Mouse (Mus musculus): ENCODE results near the gene Nuak1. TPM values are rescaled to one million over a fixed set of nuclear protein-coding genes. Genes with fewer than 3 reads are reported as not detected.

Gene Nuak1
- polyA plus RNA-seq, 1 experiment = 0.43 TPM

GRCm38 (mm10) chr10:84414981-84415700 is 25.3 kb downstream of the Nuak1 start:
- TF ChIP-seq FLI1 (IDR thresholded peaks at IDR 0.05; ENCODE audit: low read length) = no peak
- TF ChIP-seq GATA1 (IDR thresholded peaks at IDR 0.05; ENCODE audit: borderline replicate concordance, low read length) = no peak
- Histone ChIP-seq H3K4me3 (replicated peaks) (no peak overlapping the region), H3K27me3 (replicated peaks) (peaks cover 49% of the 10 kb centered on the region), H3K4me1 (no peaks in the 10 kb centered on the region), H3K36me3 (replicated peaks; ENCODE audit: low read length) (no peaks in the 10 kb centered on the region), H3K9me3 (no peaks in the 10 kb centered on the region)

- no peak for TF ChIP-seq FLI1 (IDR thresholded peaks at IDR 0.05; ENCODE audit: low read length)
- TF ChIP-seq GATA1 (IDR thresholded peaks at IDR 0.05; ENCODE audit: borderline replicate concordance, low read length) = no peak
- no peaks in the 10 kb centered on the region for H3K4me1 ChIP-seq
- no peak overlapping the region for H3K4me3 ChIP-seq (replicated peaks)
- no peaks in the 10 kb centered on the region for H3K9me3 ChIP-seq
- no peaks in the 10 kb centered on the region for H3K36me3 ChIP-seq (replicated peaks; ENCODE audit: low read length)
- H3K27me3 ChIP-seq (replicated peaks) = peaks cover 42% of the 10 kb centered on the region
These were observed 27.1 kb downstream of the Nuak1 start for GRCm38 (mm10) chr10:84413310-84413709.

- H3K27me3 ChIP-seq (replicated peaks) = peaks cover 40% of the 10 kb centered on the region
- no peak overlapping the region for H3K4me3 ChIP-seq (replicated peaks)
- no peaks in the 10 kb centered on the region for H3K36me3 ChIP-seq (replicated peaks; ENCODE audit: low read length)
- TF ChIP-seq GATA1 (IDR thresholded peaks at IDR 0.05; ENCODE audit: borderline replicate concordance, low read length) = no peak
- TF ChIP-seq FLI1 (IDR thresholded peaks at IDR 0.05; ENCODE audit: low read length) = no peak
- H3K9me3 ChIP-seq = no peaks in the 10 kb centered on the region
- no peaks in the 10 kb centered on the region for H3K4me1 ChIP-seq
These were observed 28.0 kb downstream of the Nuak1 start for GRCm38 (mm10) chr10:84412326-84412962.

GRCm38 (mm10) chr10:84411122-84412105 is 29.0 kb downstream of the Nuak1 start:
- Histone ChIP-seq H3K36me3 (replicated peaks; ENCODE audit: low read length) (no peaks in the 10 kb centered on the region), H3K27me3 (replicated peaks) (peaks cover 35% of the 10 kb centered on the region), H3K9me3 (no peaks in the 10 kb centered on the region), H3K4me3 (replicated peaks) (no peak overlapping the region), H3K4me1 (no peaks in the 10 kb centered on the region)
- TF ChIP-seq FLI1 (IDR thresholded peaks at IDR 0.05; ENCODE audit: low read length) (no peak), GATA1 (IDR thresholded peaks at IDR 0.05; ENCODE audit: borderline replicate concordance, low read length) (no peak)

GRCm38 (mm10) chr10:84408965-84409660 is 31.3 kb downstream of the Nuak1 start:
- Histone ChIP-seq H3K4me3 (replicated peaks) (no peak overlapping the region), H3K4me1 (no peaks in the 10 kb centered on the region), H3K27me3 (replicated peaks) (peaks cover 43% of the 10 kb centered on the region), H3K36me3 (replicated peaks; ENCODE audit: low read length) (no peaks in the 10 kb centered on the region), H3K9me3 (no peaks in the 10 kb centered on the region)
- TF ChIP-seq GATA1 (IDR thresholded peaks at IDR 0.05; ENCODE audit: borderline replicate concordance, low read length) = no peak
- no peak for TF ChIP-seq FLI1 (IDR thresholded peaks at IDR 0.05; ENCODE audit: low read length)

- H3K4me3 ChIP-seq (replicated peaks) = no peak overlapping the region
- TF ChIP-seq GATA1 (IDR thresholded peaks at IDR 0.05; ENCODE audit: borderline replicate concordance, low read length) (no peak), FLI1 (IDR thresholded peaks at IDR 0.05; ENCODE audit: low read length) (no peak)
- peaks cover 9% of the 10 kb centered on the region for H3K4me1 ChIP-seq
- H3K27me3 ChIP-seq (replicated peaks) = peaks cover 46% of the 10 kb centered on the region
- no peaks in the 10 kb centered on the region for H3K36me3 ChIP-seq (replicated peaks; ENCODE audit: low read length)
- H3K9me3 ChIP-seq = no peaks in the 10 kb centered on the region
These were observed 35.1 kb downstream of the Nuak1 start for GRCm38 (mm10) chr10:84405135-84405776.

- Histone ChIP-seq H3K27me3 (replicated peaks) (peaks cover 45% of the 10 kb centered on the region), H3K4me3 (replicated peaks) (peak overlapping the region; percentile 64), H3K9me3 (peaks cover 2% of the 10 kb centered on the region; the same call in 1 of the 2 replicates), H3K36me3 (replicated peaks; ENCODE audit: low read length) (no peaks in the 10 kb centered on the region), H3K4me1 (peaks cover 15% of the 10 kb centered on the region)
- TF ChIP-seq FLI1 (IDR thresholded peaks at IDR 0.05; ENCODE audit: low read length) = no peak
- no peak for TF ChIP-seq GATA1 (IDR thresholded peaks at IDR 0.05; ENCODE audit: borderline replicate concordance, low read length)
These were observed 38.5 kb downstream of the Nuak1 start for GRCm38 (mm10) chr10:84401907-84402371.

GRCm38 (mm10) chr10:84401189-84401588 is 39.2 kb downstream of the Nuak1 start:
- Histone ChIP-seq H3K4me3 (replicated peaks) (peak overlapping the region; percentile 33), H3K9me3 (peaks cover 2% of the 10 kb centered on the region; the same call in 1 of the 2 replicates), H3K27me3 (replicated peaks) (peaks cover 42% of the 10 kb centered on the region), H3K4me1 (peaks cover 18% of the 10 kb centered on the region), H3K36me3 (replicated peaks; ENCODE audit: low read length) (no peaks in the 10 kb centered on the region)
- TF ChIP-seq GATA1 (IDR thresholded peaks at IDR 0.05; ENCODE audit: borderline replicate concordance, low read length) (no peak), FLI1 (IDR thresholded peaks at IDR 0.05; ENCODE audit: low read length) (no peak)

All from megakaryocyte, embryonic 14.5 days (primary cell).